Mouse (Mus musculus) adrenal gland, adult (tissue): ENCODE results near the gene Gm10382.
A peak's percentile ranks its signal among the peaks of the same experiment; 100 is the strongest.

Experiments
- DNase-seq, 2 experiments: peaks; one replicate each; pipeline ENCODE4 v3.0.0; 2022 to 2023; ENCODE audit warnings: low spot score in 1 of 2; ENCODE audit not compliant: inconsistent age in 2 of 2

Gene Gm10382

DNA sequence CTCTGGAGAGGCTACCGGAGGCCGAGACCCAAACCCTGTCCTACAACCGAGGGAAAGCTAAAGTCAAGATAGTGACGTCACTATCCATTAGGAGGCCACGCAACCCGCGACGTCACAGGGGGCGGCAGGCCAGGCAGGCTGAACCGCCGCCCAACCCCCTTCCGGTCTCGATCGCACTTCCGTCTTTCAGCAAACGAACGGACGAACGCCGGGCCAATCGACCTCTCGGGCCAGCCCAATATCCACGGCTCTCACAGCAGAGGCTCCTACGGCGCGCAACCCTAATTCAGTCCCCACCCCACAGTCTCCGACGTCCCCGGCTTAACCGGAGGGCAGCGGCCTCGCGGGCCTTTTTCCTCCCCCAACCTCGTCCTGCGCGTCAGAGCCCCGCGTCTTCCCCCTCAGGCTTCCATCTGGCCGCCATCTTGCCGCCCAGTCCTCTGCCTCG lies at the start of gene Gm10382:
Gm10382 (plus strand) TSS at position 192 of the 448 bp plus-strand sequence.
- peak; percentile 91 to 95 for DNase-seq

DNA sequence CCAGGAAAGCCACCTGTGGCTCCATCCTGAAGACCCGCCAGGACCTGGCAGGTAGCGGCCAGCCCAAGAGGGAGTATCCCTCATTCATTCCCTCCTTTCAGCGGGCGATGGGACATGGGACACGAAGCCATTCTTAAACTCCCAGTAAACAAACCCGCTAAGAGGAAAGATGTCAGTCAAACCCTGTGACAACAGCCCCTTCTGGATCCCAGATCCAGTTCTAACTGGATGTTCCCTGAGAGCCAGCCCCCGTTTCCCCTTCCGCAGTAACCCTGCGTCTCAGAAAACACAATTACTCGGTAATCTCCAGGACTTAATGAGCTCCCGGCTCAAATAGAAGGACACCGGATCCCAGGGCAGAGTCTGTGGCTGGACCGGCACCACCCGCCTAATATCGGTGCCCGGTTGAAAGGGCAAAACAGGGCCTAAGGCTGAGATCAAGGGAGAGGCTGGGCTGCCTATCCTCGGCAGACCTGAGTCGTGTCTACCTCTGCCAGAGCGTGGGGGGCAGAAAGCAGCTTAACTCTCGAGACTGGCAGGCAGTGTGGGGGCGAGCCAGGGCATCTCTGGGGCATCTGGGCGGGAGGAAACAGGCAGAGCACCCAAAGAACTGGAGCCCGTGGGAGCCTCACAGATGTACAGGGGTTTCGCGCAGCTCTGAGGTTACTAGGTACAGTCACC lies 49.1 kb upstream of the Gm10382 start:
- DNase-seq: no peak

DNA sequence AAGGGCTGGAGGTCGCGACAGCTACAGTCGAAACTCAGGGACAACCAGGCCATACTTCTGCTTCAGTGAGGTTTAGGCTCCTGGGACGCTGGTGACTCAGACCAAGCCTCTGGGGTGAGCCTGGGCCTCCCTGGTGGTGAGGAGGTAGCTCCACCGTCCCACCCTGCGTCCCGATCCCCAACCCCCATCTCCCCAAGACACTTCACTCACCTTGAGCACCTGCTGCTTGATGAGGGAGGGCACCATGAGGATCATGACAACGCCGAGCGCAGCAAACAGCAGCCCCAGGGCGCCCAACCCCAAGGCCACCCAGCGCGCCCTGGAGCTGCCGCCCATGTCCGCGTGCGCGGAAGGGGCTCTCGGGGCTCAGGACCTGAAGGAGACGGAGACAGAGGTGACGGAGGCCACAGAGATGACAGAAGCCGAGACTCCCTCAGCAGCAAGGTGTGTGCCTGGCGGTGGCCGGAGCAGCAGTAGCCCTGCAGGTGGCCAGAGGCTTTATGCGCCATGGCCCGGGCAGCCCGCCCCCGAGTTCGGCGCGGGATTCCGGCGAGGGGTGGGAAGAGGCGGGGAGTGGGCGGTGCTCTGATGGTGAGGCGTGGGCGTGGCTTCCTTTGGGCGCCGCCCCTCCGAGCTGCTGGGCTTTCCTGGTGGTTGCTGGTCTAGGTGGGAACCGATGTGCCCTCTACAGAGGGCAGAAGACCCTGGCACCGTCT lies 48.4 kb upstream of the Gm10382 start, which contains the start of gene Scarb1:
Scarb1 (minus strand) TSS at position 548 of the 716 bp plus-strand sequence.
- peak; percentile 96 to 99 for DNase-seq

DNA sequence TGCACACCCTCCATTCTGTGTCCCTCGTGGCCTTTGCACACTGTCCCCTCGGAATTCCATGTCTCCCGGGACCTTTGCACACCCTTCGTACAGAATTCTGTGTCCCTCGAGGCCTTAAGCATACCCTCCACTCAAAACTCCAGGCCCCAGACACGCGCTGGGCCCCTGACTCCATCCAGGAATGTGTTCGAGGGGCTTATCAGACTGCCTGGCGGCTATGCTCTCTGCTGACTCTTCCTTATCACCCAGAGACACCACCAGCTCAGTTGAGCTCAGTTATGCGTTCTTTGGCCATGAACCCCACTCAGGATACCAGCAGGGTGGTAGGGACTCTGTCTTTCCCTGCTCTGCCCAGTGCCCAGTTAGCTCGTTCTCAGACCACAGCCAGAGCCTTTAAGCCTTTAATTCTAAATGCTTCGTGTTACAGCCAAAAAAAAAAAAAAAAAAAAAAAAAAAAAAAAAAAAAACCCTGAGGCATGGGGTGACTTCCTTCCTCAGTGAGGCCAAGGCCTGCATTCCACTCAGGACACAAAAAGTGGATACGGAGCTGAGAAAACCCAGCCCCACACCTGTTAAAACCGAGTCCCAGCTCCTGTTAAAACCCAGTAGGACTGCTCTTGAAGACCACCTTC lies 47.5 kb upstream of the Gm10382 start:
- DNase-seq: peak in 1 of 2 experiments; percentile 81

DNA sequence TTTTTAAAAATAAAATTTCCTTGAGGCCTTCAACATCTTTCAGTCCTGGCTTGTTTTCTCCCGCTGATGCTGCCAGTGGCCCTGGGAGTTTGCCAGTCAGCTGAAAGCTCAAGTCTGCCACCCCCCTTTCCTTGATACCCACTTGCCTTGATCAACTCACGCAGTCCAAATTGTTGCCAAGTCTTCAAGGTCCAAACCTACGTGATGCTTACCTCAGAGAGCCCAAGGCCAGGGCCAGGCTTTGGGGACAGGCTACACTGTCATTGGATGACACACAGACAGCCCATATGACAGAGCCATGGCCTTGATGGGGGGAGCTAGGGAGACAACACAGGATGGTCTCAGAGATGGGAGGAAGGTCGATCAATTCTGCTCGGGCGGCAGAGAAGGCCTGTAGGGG lies 44.8 kb upstream of the Gm10382 start:
- DNase-seq: peak; percentile 94 to 96

DNA sequence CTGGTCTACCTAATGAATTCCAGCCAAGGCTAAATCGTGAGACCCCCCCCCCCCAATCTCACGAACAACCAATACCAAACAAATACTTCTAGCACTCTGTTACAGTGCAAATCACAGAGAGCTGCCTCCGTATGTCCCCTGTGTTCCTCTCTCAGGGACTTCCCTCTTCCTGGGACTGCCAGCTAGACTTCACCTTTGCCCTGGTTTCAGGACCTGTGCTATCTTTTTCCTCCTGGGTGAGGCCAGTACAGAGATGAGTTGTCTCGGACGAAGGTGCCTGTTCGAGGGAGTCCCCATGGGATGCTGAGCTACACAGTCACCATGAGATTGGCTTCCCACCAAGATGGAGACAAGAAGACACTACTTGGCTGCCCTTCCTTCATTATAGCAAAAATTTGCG lies 41.1 kb upstream of the Gm10382 start:
- no peak for DNase-seq

DNA sequence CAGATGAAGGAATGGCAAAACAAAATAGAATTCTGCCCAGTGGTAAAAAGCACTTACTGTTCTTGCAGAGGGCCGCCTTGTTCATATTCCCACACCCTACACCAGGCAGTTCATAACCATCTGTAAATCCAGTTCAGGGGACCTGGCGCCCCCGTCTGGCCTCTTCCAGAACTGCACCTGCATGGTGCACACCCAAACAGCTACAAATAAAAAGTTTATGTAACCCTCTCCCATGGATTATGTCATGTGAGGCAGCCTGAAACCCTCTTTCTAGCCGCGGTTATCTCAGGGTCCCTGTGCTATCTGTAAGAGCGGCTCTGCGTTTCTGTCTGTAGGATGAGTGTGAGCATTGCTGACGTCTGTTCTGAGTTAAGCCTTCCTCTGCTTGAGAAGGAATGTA lies 40.6 kb upstream of the Gm10382 start:
- DNase-seq: peak; percentile 92 to 96

DNA sequence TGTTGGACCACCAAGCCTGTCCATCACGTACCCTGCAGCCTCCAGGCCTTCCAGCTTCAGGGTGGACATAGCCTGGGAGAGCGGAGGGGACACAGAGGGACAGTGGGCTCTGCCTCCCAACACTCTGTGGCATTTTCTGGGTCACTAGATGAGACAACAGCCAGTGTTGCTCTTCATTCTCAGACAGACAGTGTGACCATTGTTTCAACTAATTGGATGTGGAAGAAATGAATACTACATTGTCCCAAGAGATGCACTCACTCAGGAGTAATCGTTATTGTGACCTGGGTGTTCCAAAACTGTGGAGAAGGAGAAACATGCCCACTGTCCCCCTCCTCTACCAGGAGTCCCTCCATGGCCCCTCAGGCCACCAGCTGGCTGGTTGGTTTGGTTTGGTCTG lies 39.7 kb upstream of the Gm10382 start:
- no peak for DNase-seq

DNA sequence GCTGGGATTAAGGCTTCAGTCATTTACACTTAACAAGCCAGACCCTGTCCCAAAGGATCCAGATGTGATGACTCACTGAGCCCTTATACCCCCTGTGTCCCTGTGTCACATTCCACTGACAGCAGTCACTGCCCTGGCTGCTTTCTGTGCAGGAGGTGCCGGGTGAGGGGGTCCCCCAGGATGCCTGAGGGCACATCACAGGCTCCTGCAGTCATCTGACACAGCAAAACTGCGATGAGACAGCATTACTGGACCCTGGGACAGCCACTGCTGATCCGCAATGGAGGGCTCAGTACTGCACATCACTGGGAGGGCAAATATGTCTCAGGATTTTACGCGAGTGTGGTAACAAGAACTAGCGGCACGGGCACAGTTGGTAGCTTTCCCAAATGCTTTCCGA lies 38.1 kb upstream of the Gm10382 start:
- DNase-seq: peak; percentile 18 to 45

DNA sequence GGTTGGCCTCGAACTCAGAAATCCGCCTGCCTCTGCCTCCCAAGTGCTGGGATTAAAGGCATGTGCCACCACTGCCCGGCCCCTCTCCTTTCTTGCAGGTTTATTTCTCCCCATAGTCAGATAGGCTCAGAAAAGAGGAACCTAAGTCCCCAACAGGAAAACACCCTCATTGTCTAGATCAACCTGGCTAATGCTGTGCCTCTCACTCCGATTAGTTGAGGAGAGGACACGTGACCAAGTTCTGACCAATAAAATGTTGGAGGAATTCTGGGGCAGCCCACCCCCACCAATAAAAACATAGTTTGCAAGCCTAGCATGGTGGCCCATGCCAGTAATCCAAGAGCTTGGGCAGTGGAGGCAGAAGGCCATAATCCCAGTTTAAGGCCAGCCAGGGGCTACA lies 37.2 kb upstream of the Gm10382 start:
- no peak for DNase-seq

DNA sequence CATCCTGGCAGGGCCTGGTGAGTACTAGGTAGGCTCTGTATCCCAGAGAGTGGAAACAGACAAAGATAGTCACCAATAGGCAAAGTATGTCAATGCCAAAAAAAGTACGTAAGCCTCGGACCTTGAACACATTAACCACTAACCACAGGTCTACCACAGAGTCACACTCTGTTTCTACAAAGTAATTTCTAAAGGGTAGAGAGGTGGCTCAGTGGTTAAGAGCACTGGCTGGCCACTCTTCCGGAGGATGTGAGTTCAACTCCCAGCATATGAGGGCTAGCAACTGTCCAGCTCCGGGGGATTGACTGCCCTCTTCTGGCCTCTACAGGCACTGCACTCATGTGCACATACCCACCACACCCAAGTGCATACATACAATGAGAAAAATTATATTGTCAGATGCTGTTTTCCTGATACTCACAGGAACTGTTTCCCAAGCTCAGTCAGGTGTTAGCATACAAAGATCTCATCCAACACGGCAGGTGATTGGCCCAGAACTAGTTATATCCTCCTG lies 36.3 kb upstream of the Gm10382 start:
- DNase-seq: no peak

DNA sequence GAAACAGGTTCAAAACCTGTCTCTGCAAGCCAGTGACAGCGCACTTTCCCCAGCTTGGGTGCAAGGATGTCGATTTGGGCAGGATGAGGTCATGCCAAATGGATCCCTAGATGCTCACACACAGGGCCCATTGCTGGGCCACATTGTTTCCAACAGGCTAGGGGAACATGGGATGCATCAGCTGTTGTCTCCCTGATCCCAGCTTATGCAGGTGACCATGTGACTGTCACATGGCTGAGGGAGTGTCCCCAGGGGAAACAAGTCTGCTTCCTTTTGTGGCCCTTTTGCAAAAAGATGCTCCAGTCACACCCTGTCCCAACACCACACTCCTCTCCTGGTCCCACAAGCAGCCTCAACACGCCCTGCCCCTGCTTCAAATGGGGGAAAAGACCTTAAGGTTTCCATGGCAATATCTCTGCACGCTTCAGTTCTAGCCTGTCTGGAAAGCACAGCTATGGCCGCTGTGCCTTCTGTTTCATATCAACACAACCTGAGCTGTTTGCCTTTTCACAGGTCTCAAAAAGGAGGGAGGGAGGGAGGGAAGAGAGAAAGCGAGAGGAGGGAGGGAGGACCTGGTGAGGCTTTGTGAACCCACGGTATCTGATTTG lies 34.1 kb upstream of the Gm10382 start:
- no peak for DNase-seq

DNA sequence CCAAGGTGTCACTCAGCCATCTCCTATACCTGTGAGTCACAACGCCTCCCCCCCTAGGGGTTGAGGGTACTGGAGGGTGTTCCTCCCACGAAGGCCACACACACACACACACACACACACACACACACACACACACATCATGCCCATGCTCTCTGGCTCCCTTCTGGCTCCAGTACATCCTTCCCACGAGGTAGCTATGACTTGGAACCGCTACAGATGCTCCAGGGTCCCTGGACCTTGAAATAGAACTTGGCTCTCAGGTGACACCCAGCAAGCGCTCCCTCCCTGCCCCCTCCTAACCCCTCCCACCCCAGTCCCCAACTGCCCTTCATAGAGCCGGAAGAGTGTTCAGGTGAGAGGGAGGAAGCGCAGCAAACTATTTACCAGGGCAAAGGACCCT lies 33.5 kb upstream of the Gm10382 start:
- no peak for DNase-seq

DNA sequence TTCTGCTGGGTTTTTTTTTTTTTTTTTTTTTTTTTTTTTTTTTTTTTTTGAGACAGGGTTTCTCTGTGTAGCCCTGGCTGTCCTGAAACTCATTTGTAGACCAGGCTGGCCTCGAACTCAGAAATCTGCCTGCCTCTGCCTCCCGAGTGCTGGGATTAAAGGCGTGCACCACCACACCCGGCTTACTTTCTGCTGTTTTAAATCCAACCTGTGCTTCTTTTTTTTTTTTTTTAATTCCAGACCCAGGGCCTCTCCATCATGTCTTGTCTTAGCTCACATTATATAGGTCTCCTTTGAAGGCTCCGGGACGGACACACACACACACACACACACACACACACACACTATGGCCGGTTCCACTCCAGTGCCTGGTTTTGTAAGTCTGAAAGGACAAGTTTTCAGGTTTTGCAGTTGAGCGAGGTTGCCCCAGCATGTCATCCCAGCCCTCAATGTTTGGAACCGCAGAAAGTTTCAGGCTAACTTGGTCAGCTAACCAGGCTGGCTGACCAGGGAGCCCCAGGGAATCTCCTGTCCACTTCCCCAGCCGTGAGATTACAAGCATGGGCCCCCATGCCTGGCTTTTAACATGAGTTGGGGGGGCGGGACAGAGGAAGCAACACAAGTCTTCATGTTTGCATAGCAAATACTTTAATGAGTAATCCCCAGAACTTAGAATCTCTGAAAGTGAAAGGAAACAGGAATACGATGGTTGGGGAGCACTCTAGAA lies 31.4 kb upstream of the Gm10382 start:
- DNase-seq: no peak

DNA sequence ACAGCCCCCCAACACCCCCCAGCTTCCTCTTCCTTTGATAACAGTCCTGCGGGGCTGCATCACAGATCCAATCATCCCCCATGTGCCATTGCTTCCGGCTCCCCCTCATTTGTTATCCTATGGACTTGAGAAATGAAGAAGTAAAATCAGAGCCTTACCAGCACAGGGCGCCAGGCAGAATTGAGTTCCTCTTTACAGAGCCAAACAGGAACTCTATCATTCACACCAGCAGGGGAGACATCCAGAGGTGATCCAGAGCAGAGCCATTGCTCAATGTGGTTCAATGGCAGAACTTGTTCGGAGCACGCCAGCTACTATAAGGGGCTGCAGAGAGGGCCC lies 30.9 kb upstream of the Gm10382 start:
- peak; percentile 12 to 41 for DNase-seq

DNA sequence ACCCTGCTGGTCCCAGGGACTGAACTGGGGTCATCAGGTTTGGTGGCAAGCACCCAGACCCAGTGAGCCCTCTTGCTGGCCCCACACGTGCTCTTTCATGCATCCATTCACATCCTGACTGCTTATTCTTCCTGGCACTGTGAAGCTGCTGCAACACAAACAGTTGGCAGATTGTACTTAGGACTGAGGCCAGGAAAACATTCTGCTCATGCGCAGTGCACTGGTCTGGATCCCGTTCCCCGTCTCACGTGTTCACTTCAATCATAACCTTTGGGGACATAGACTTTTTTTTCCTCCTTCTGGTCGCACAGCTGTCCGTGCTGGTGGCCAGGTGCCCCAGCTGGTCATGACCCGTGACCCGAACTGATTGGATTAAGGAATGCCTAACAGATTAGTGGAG lies 28.6 kb upstream of the Gm10382 start:
- DNase-seq: peak in 1 of 2 experiments; percentile 60

DNA sequence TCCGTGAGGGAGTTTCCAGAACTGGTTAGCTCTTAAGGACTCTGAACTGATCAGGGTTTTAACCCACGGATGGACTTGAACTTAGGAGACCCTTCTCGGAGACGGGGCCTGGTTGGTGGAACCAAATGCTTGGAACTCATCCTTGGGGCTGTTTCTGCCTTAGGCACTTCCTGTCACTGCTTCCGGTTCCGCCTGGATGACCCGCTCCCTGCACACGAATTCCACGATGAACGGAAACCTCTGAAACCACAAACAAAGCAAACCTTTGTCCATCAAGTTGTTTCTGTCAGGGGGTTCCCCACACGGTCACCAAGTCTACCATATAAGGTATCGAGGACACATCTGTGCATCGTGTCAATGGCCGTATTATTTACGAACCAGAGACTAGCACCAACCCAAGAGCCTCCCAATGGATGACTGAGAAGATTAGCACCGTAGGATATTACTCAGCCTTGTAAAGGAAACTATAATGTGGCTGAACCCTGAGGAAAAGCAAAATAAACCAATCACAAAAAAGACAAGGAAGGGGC lies 28.1 kb upstream of the Gm10382 start:
- no peak for DNase-seq

DNA sequence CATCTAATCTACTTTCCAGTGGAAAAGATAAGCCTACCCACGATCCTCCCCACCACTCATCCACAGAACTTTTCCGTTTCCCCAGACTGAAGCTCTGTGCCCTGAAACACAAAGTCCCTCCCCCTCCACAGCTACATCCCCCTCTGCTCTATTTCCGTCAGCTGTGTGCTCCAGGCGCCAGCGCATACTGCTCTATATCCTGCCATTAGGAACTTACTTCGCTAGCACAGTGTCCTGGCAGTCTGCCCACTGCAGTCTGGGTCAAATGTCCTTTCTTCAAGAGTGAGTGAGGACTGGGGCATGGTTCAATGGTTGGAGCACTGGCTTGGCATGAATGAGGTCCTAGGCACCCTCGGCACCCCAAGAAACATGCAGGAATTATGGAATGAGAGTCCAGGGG lies 25.2 kb upstream of the Gm10382 start:
- DNase-seq: no peak

DNA sequence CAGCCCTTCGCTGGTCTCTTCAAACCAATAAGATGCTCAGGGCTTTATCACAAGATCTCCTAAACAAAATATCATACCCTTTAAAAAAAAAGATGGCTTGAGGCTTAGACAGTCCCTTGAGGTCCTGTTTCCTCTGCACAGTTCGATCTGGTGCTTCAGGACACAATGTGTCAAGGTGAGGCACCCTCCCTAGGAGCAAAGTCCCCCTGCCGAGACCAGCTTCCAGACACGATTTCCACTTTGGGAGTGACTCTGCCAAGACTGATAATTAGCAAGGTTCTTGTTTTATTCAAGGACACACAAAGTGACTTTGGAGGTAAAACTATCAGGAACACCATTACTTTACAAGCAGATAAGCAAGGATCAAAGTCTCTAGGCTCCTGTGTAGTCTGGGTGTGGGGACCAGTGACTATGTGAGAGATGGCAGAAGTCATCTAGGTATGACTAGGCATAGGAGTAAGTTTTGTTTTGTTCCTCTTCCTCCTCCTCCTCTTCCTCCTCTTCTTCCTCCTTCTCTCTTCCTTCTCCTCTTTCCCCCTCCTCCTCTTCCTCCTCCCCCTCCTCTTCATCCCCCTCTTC lies 24.2 kb upstream of the Gm10382 start:
- no peak for DNase-seq

DNA sequence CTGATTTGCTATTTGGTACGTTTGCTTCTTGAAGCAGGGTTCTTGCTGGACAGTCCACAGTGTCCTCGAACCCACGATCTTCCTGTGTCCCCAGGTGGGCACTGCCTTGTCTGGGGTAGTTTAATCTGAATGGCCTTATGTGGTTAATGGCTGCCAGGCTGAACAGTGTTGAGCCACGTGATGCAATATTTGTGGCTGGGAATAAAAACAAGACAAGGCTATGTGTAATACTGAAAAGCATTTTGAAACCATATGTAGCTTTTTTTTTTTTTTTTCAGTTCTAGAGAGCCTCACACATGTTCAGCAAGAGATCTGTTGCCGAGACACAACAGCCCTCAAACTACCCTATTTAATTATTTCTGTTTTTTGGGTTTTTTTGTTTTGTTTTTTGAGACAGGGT lies 21.0 kb upstream of the Gm10382 start:
- DNase-seq: no peak
